Mouse (Mus musculus) thymus, adult 2 months (tissue): ENCODE measurements around the gene Lysmd2. TPM values are rescaled to one million over a fixed set of nuclear protein-coding genes. Genes with fewer than 3 reads are reported as not detected.

Experiments
- DNase-seq: peaks from one replicate; pipeline ENCODE4 v3.0.0; 2021
- H3K27ac ChIP-seq: fragments of 200-500 bp; 2 replicates; pipeline ENCODE4 v1.5.1; 2012; ENCODE audit warnings: low read length, control low read depth; ENCODE audit not compliant: control insufficient read depth, insufficient read depth
- H3K27me3 ChIP-seq: fragments of 200-500 bp; 2 replicates; pipeline ENCODE4 v1.6.1; 2012; ENCODE audit warnings: mild to moderate bottlenecking, low read length, moderate library complexity, mixed read lengths; ENCODE audit not compliant: control insufficient read depth, insufficient read depth
- H3K36me3 ChIP-seq: fragments of 200-500 bp; 2 replicates; pipeline ENCODE4 v1.6.1; 2012; ENCODE audit warnings: mild to moderate bottlenecking, low read length, moderate library complexity; ENCODE audit not compliant: control insufficient read depth, insufficient read depth
- H3K4me1 ChIP-seq: fragments of 200-500 bp; replicated peaks from 2 replicates; pipeline ENCODE4 v1.6.1; 2012; ENCODE audit warnings: low read length; ENCODE audit not compliant: control insufficient read depth, insufficient read depth
- H3K4me3 ChIP-seq: fragments of 200-500 bp; 2 replicates; pipeline ENCODE4 v1.5.1; 2012; ENCODE audit warnings: mild to moderate bottlenecking, low read length, control low read depth, moderate library complexity; ENCODE audit not compliant: control insufficient read depth, insufficient read depth
- CTCF ChIP-seq: fragments of 200-500 bp; IDR thresholded peaks from 2 replicates; pipeline ENCODE4 v1.5.1; 2012; ENCODE audit warnings: mild to moderate bottlenecking, control low read depth, low read length, moderate library complexity, borderline replicate concordance; ENCODE audit not compliant: control insufficient read depth, poor library complexity, insufficient read depth; ENCODE audit errors: extremely low read depth
- POLR2A ChIP-seq: fragments of 200-500 bp; IDR thresholded peaks from 2 replicates; pipeline ENCODE4 v1.6.1; 2012; ENCODE audit warnings: mild to moderate bottlenecking, low read length, control low read depth, moderate library complexity; ENCODE audit not compliant: control insufficient read depth, poor library complexity, insufficient read depth; ENCODE audit errors: extremely low read depth
- WGBS: fragments of 180-500 bp; shearing (Covaris S2); methylation state at CpG from one replicate; pipeline ENCODE4 v1.1.7; 2018; 5-methylcytosine and 5-hydroxymethylcytosine counted together
- polyA plus RNA-seq: library from polyadenylated mRNA; depleted of rRNA; stranded (reverse); fragments of >200 nt; gene quantifications from 2 replicates; pipeline ENCODE4 v1.2.3, GENCODE M21; 2012

Lysmd2 gene
- polyA plus RNA-seq, 1 experiment = 16.4 TPM

GRCm38 (mm10) chr9:75597596-75597995 is 27.9 kb upstream of the Lysmd2 start:
- Histone ChIP-seq H3K4me1 (no peaks in the 10 kb centered on the region), H3K4me3 (no peak overlapping the region), H3K27ac (no peak overlapping the region), H3K36me3 (no peaks in the 10 kb centered on the region), H3K27me3 (no peaks in the 10 kb centered on the region)
- no peak for DNase-seq
- 76% methylated on average over 4 of the region's 4 CpGs for WGBS
- TF ChIP-seq POLR2A = no peak
- TF ChIP-seq CTCF = no peak

- Histone ChIP-seq H3K4me1 (no peaks in the 10 kb centered on the region), H3K4me3 (no peak overlapping the region), H3K36me3 (no peaks in the 10 kb centered on the region), H3K27ac (no peak overlapping the region), H3K27me3 (no peaks in the 10 kb centered on the region)
- no peak for DNase-seq
- 79% methylated on average over 5 of the region's 5 CpGs for WGBS
- TF ChIP-seq CTCF = no peak
- TF ChIP-seq POLR2A = no peak
These were observed 26.2 kb upstream of the Lysmd2 start for GRCm38 (mm10) chr9:75599191-75599841.

GRCm38 (mm10) chr9:75600166-75600934 is 25.2 kb upstream of the Lysmd2 start:
- WGBS = 85% methylated on average over 7 of the region's 7 CpGs

GRCm38 (mm10) chr9:75601510-75601909 is 24.0 kb upstream of the Lysmd2 start:
- Histone ChIP-seq H3K27ac (no peak overlapping the region), H3K4me1 (no peaks in the 10 kb centered on the region), H3K36me3 (no peaks in the 10 kb centered on the region), H3K4me3 (no peak overlapping the region), H3K27me3 (no peaks in the 10 kb centered on the region)
- 27% methylated on average over 12 of the region's 12 CpGs for WGBS
- TF ChIP-seq CTCF (no peak), POLR2A (no peak)
- no peak for DNase-seq

More at GRCm38 (mm10) chr9:75600166-75600934, 25.2 kb upstream of the Lysmd2 start:
- Histone ChIP-seq H3K27ac (no peak overlapping the region), H3K4me1 (no peaks in the 10 kb centered on the region), H3K27me3 (no peaks in the 10 kb centered on the region), H3K36me3 (no peaks in the 10 kb centered on the region), H3K4me3 (no peak overlapping the region)
- no peak for DNase-seq
- TF ChIP-seq POLR2A = no peak
- no peak for TF ChIP-seq CTCF

GRCm38 (mm10) chr9:75607496-75607895 is 18.0 kb upstream of the Lysmd2 start:
- WGBS = 91% methylated on average over 4 of the region's 4 CpGs
- Histone ChIP-seq H3K27ac (no peak overlapping the region), H3K4me1 (no peaks in the 10 kb centered on the region; the same call in 1 of the 2 replicates), H3K4me3 (no peak overlapping the region), H3K36me3 (no peaks in the 10 kb centered on the region), H3K27me3 (peaks cover 8% of the 10 kb centered on the region; the same call in 1 of the 2 replicates)
- TF ChIP-seq POLR2A = no peak
- TF ChIP-seq CTCF = no peak
- DNase-seq = no peak

- peaks cover 8% of the 10 kb centered on the region; the same call in 1 of the 2 replicates for H3K27me3 ChIP-seq
- H3K4me1 ChIP-seq = no peaks in the 10 kb centered on the region; the same call in 1 of the 2 replicates
- H3K36me3 ChIP-seq = no peaks in the 10 kb centered on the region
- H3K27ac ChIP-seq = no peak overlapping the region
- no peak for TF ChIP-seq CTCF
- TF ChIP-seq POLR2A = no peak
- DNase-seq = no peak
- H3K4me3 ChIP-seq = no peak overlapping the region
- 69% methylated on average over 1 of the region's 1 CpGs for WGBS
These were observed 16.0 kb upstream of the Lysmd2 start for GRCm38 (mm10) chr9:75609505-75609904.

- Histone ChIP-seq H3K4me1 (no peaks in the 10 kb centered on the region; the same call in 1 of the 2 replicates), H3K36me3 (no peaks in the 10 kb centered on the region), H3K27ac (no peak overlapping the region), H3K4me3 (no peak overlapping the region), H3K27me3 (peaks cover 8% of the 10 kb centered on the region; the same call in 1 of the 2 replicates)
- 57% methylated on average over 16 of the region's 16 CpGs for WGBS
- no peak for DNase-seq
- TF ChIP-seq POLR2A (no peak), CTCF (no peak)
These were observed 15.6 kb upstream of the Lysmd2 start for GRCm38 (mm10) chr9:75609965-75610364.
